Mouse (Mus musculus) embryonic facial prominence, embryonic 13.5 days (tissue): ENCODE results near the gene Grik5. TPM values are rescaled to one million over a fixed set of nuclear protein-coding genes. Genes with fewer than 3 reads are reported as not detected.
"Not testable (repeated sequence)": the region's sequence is repeated elsewhere in the genome, so short reads cannot be mapped to it uniquely, and the experiment has no call there.

ENCODE experiments used
- ATAC-seq: fragments of 200-750 bp; cut with Nextera tagmentation; 2 replicates; pipeline ENCODE4 v1.8.0; 2017; ENCODE audit warnings: low read depth; ENCODE audit not compliant: insufficient number of reproducible peaks, insufficient read depth, low FRiP score, low TSS enrichment
- H3K27ac ChIP-seq: fragments of 300-500 bp; sonication (generic); 2 replicates; pipeline ENCODE4 v1.5.1; 2015; ENCODE audit warnings: moderate library complexity, mild to moderate bottlenecking, inconsistent platforms
- H3K27me3 ChIP-seq: fragments of 300-500 bp; sonication (generic); 2 replicates; pipeline ENCODE4 v1.6.1; 2015; ENCODE audit warnings: mild to moderate bottlenecking, inconsistent platforms
- H3K36me3 ChIP-seq: fragments of 300-500 bp; sonication (generic); 2 replicates; pipeline ENCODE4 v1.6.1; 2015; ENCODE audit warnings: mild to moderate bottlenecking, inconsistent platforms
- H3K4me1 ChIP-seq: fragments of 300-500 bp; sonication (generic); 2 replicates; pipeline ENCODE4 v1.6.1; 2015; ENCODE audit warnings: inconsistent platforms
- H3K4me2 ChIP-seq: fragments of 300-500 bp; sonication (generic); 2 replicates; pipeline ENCODE4 v1.6.1; 2015; ENCODE audit warnings: moderate library complexity, mild to moderate bottlenecking, inconsistent platforms
- H3K4me3 ChIP-seq: fragments of 300-500 bp; sonication (generic); 2 replicates; pipeline ENCODE4 v1.5.1; 2015; ENCODE audit warnings: mild to moderate bottlenecking, inconsistent platforms
- H3K9ac ChIP-seq: fragments of 300-500 bp; sonication (generic); 2 replicates; pipeline ENCODE4 v1.6.1; 2015; ENCODE audit warnings: mild to moderate bottlenecking, inconsistent platforms
- H3K9me3 ChIP-seq: fragments of 300-500 bp; sonication (generic); 2 replicates; pipeline ENCODE4 v1.6.1; 2016; ENCODE audit warnings: inconsistent platforms
- WGBS: fragments of 180-500 bp; shearing (Covaris S2); methylation state at CpG from one replicate; pipeline ENCODE4 v1.1.7; 2015; ENCODE audit warnings: mixed read lengths; 5-methylcytosine and 5-hydroxymethylcytosine counted together
- polyA plus RNA-seq: library from polyadenylated mRNA; unstranded; fragments of >200 nt; fragmentation: Nextera tagmentation; extraction: Ambion mirVana; gene quantifications from 2 replicates; pipeline ENCODE4 v1.2.1, GENCODE M21; 2015

Grik5 gene
- polyA plus RNA-seq, 1 experiment from 2014 or later, result 11.2 TPM

DNA sequence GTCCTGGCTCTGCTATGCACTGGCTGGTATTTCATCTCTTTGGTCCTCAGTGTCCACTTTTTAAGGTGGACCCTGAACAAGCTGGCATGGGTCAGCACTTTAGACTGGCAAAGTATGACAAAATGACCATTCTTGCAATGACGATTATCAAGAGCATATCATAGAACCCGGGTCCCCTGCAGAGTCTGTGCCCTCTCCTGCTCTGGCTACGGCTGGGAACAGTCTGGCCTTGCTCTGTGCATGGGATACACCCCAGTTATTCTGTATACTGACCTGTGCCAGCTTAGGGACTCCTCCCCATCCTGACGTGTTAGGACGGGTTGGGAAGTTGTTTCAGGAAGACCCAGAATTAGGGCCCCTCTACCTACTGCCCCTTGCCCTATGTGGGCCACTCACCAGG, 14.3 kb downstream of the Grik5 start:
- no peak overlapping the region for H3K9ac ChIP-seq
- H3K27me3 ChIP-seq, result no peaks in the 10 kb centered on the region
- no peak overlapping the region for H3K4me3 ChIP-seq
- H3K9me3 ChIP-seq, result no peaks in the 10 kb centered on the region
- no peak overlapping the region for H3K4me2 ChIP-seq
- no peaks in the 10 kb centered on the region for H3K4me1 ChIP-seq
- H3K36me3 ChIP-seq, result peaks cover 95% of the 10 kb centered on the region
- WGBS, result 93% methylated on average over 5 of the region's 5 CpGs
- no peak for ATAC-seq
- H3K27ac ChIP-seq, result no peak overlapping the region

DNA sequence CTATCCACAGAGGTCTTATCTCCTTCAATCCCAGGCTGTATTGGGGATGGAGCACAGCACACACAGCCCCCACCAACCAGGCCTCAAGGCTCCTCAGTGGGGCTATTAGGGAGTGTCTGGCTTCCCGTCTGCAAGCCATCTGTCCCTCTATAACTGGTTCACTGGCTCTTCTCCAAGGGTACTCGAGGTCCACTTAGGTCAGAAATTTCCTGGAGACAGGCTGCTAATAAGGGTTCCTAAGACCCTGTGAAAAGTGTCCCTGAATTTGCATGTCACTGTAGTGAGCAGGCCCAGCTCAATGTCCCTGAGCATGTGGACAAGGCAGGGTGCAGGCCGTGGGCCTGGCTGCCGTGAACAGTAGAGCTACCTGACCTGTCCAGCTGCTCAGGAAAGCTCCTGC, 15.2 kb downstream of the Grik5 start:
- no peak overlapping the region for H3K27ac ChIP-seq
- 74% methylated on average over 4 of the region's 4 CpGs for WGBS
- H3K9me3 ChIP-seq, result no peaks in the 10 kb centered on the region
- H3K4me1 ChIP-seq, result no peaks in the 10 kb centered on the region
- no peak overlapping the region for H3K4me3 ChIP-seq
- H3K4me2 ChIP-seq, result no peak overlapping the region
- ATAC-seq, result no peak
- no peak overlapping the region for H3K9ac ChIP-seq
- H3K36me3 ChIP-seq, result peaks cover 94% of the 10 kb centered on the region
- no peaks in the 10 kb centered on the region for H3K27me3 ChIP-seq

DNA sequence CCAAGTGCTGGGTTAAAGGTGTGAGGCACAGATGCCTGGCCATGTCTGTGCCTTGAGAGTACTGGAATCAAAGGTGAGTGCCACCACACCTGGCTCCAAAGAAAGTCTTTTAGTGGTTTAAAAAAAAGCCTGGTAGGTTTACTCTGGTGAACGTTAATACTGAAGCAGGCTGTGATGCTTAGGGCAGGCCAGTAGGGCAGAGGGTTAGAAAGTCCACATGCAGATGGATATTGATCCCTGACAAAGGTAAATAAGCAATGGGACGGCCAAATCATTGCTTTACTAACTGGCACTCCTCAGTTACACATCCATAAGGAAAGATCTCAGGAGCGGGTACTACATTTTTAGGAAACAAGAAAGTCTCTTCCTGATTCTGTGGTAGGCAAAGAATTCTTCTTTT, 19.6 kb downstream of the Grik5 start:
- Histone ChIP-seq H3K9ac (no peak overlapping the region), H3K4me1 (no peaks in the 10 kb centered on the region), H3K36me3 (peaks cover 86% of the 10 kb centered on the region), H3K4me3 (no peak overlapping the region), H3K27ac (no peak overlapping the region), H3K27me3 (no peaks in the 10 kb centered on the region), H3K9me3 (no peaks in the 10 kb centered on the region), H3K4me2 (no peak overlapping the region)
- no peak for ATAC-seq
- WGBS, result 87% methylated on average over 3 of the region's 3 CpGs

DNA sequence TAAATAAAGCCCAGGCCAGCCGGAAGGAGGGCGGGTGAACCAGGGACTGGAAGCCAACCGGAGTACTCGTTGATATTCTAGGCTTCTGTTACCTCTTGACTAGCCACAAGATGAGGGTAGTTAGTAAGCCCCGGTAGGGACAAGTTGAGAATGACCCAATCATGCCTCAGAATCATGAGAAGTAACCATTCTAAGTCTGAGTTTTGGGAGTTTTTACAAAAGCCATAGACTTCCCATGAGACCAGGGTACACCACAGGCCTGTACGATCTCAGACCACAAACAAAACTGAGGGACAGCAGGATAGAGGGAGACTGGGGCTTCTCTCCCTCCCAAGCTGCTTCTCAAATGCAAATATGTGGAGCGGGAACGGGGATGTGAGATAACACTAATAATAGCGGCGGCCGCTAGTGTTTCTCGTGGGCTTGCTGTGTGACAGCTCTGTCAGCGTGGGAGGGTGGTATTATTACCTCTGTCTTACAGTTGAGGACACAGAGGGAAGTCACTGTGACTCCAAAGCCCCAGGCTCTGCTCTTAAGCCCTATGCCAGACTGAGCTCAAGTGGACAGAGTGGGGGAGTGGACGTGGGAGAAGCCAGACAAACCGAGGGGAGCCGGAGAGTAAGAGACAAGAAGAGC, 22.7 kb downstream of the Grik5 start:
- H3K27me3 ChIP-seq, result no peaks in the 10 kb centered on the region
- H3K4me3 ChIP-seq, result no peak overlapping the region
- H3K36me3 ChIP-seq, result peaks cover 84% of the 10 kb centered on the region
- no peak overlapping the region for H3K27ac ChIP-seq
- no peak overlapping the region for H3K4me2 ChIP-seq
- H3K9ac ChIP-seq, result no peak overlapping the region
- no peaks in the 10 kb centered on the region for H3K9me3 ChIP-seq
- no peaks in the 10 kb centered on the region for H3K4me1 ChIP-seq
- 85% methylated on average over 16 of the region's 16 CpGs for WGBS
- no peak for ATAC-seq

DNA sequence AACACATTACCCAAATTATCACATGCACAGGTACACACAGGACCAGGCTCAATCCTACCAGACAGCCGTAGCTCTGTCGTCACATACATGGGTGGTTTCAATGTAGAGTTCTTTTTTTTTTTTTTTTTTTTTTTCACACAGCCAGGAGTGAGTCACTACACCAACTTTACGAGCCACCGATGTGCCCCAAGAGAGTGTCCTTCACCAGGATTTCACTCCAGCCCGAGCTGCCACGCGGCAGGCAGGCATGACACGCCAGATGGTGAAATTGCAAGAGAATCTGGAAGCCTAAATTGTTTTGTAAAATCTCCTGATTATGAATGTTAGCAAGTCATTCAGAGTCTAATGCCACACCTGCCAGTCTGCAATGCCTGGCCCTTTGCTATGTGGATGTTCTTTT, 24.8 kb downstream of the Grik5 start:
- H3K9ac ChIP-seq, result no peak overlapping the region
- H3K27me3 ChIP-seq, result no peaks in the 10 kb centered on the region
- WGBS, result 94% methylated on average over 8 of the region's 8 CpGs
- no peaks in the 10 kb centered on the region for H3K9me3 ChIP-seq
- no peak for ATAC-seq
- no peaks in the 10 kb centered on the region for H3K4me1 ChIP-seq
- H3K36me3 ChIP-seq, result peaks cover 86% of the 10 kb centered on the region
- H3K4me2 ChIP-seq, result no peak overlapping the region
- H3K4me3 ChIP-seq, result no peak overlapping the region
- no peak overlapping the region for H3K27ac ChIP-seq

DNA sequence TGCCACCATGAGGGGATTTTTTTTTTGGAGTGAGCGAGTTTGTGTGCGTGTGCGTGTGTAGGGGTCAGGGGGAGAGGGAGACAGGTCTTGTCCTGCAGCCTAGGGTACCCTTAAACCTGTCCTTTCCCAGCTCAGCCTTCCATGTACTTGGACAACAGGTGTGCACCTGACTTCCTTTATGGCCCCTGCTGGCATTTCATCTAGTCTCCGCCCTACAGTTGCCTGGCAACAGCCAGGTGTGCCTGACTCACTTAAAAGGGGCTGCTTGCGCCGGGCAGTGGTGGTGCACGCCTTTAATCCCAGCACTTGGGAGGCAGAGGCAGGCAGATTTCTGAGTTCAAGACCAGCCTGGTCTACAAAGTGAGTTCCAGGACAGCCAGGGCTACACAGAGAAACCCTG, 27.5 kb downstream of the Grik5 start:
- H3K36me3 ChIP-seq, result peaks cover 85% of the 10 kb centered on the region
- H3K4me1 ChIP-seq, H3K9ac ChIP-seq, H3K4me3 ChIP-seq, H3K9me3 ChIP-seq, H3K27me3 ChIP-seq, H3K27ac ChIP-seq, H3K4me2 ChIP-seq, ATAC-seq: not testable (repeated sequence)
- 91% methylated on average over 7 of the region's 7 CpGs for WGBS

DNA sequence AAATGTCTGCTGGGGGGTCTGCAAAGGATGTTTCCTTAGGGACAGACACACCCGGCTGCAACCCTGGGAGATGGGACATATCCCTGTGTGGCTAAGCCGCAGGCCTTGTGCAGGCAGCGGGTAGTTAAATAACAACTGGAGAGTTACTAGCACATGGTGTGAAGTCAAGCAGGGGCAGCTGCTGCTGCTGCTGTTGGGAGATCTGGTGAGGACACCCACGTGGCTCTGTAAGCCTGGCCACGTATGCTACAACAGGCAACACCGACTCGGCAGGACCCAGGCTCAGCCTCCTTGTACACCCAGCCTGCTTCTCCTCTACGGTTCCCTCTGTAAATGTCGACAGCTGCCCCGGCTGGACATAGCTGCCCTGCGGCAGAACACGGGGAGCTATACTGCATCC, 30.2 kb downstream of the Grik5 start:
- no peak overlapping the region for H3K27ac ChIP-seq
- no peak overlapping the region for H3K4me3 ChIP-seq
- no peak overlapping the region for H3K4me2 ChIP-seq
- H3K36me3 ChIP-seq, result peaks cover 78% of the 10 kb centered on the region
- no peaks in the 10 kb centered on the region for H3K9me3 ChIP-seq
- no peaks in the 10 kb centered on the region for H3K27me3 ChIP-seq
- H3K4me1 ChIP-seq, result no peaks in the 10 kb centered on the region
- WGBS, result 92% methylated on average over 12 of the region's 12 CpGs
- ATAC-seq, result no peak
- H3K9ac ChIP-seq, result no peak overlapping the region

DNA sequence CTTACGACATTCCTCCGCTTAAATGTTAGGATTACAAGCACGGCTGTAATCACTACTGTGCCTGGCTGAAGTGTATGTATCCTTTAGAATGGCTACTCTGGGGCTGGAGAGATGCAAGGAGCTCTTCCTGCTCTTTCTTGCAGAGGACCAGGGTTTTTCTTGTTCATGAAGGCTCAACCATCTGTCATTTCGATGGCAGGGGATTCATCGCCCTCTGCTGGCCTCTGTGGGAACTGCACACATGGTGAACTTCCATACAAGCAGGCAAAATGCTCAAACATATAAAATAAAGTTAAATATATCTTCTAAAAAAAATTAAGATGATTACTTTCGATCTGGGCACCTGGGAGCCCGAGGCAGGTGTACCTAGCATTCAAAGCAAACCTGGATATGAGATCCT, 36.2 kb downstream of the Grik5 start:
- no peaks in the 10 kb centered on the region for H3K9me3 ChIP-seq
- H3K9ac ChIP-seq, result no peak overlapping the region
- WGBS, result 57% methylated on average over 7 of the region's 7 CpGs
- H3K36me3 ChIP-seq, result peaks cover 78% of the 10 kb centered on the region
- H3K27me3 ChIP-seq, result no peaks in the 10 kb centered on the region
- no peak for ATAC-seq
- H3K4me3 ChIP-seq, result no peak overlapping the region
- H3K27ac ChIP-seq, result no peak overlapping the region
- H3K4me2 ChIP-seq, result no peak overlapping the region
- H3K4me1 ChIP-seq, result no peaks in the 10 kb centered on the region

- Histone ChIP-seq H3K9me3 (no peaks in the 10 kb centered on the region), H3K27me3 (no peaks in the 10 kb centered on the region), H3K4me1 (no peaks in the 10 kb centered on the region), H3K9ac (no peak overlapping the region), H3K27ac (no peak overlapping the region), H3K36me3 (peaks cover 67% of the 10 kb centered on the region), H3K4me2 (no peak overlapping the region), H3K4me3 (no peak overlapping the region)
- ATAC-seq, result no peak
- WGBS, result 92% methylated on average over 4 of the region's 4 CpGs
Observed at GRCm38 (mm10) chr7:25034796-25035195, 37.4 kb downstream of the Grik5 start.

DNA sequence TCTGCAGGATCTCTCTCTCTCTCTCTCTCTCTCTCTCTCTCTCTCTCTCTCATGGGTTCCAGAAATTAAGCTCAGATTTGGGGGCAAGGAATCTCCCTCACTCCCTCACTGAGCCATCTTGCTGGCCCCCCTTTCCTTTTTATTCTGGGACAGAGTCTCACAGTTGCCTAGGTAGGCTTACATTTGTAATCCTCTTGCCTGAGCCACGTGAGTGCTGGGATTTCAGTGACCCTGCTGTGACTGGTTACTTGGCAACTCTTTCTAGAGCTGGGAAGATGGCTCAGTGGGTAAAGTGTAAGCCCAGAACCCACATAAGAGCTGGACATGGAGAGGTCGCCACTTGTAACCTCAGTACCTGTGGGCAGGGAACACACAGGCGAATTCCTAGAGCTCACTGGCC, 40.6 kb downstream of the Grik5 start:
- peaks cover 64% of the 10 kb centered on the region for H3K36me3 ChIP-seq
- no peak for ATAC-seq

DNA sequence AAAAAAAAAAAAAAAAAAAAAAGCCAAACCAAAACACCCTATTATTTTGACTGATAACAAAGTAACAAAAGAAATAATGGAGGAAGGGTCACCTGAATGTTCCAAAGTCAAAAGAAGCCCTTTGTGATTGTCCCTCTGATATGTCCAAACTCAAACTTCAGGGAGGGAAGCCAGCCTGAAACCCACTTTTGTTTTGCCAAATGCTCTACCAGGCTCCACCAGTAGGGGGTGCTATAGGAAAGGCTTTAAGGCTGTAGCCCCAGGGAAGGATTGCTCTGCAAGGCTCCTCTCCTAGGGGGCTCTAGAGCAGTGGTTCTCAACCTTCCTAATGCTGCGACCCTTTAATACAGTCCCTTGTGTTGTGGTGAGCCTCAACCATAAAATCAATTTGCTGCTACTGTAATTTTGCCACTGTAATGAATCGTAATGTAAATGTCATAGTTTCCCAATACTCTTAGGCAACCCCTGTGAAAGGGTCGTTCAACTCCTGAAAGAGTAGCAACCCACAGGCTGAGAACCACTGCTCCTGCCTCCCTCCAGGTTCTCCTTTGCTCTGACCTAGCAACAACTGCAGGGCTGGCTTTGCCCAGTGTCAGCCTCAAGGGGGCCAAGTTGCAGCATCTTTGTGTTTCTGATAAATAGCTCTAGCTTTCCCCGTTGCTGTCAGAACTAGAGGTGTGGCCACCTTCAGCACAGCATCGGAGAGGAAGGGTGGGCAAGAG, 42.0 kb downstream of the Grik5 start:
- H3K36me3 ChIP-seq, result peaks cover 56% of the 10 kb centered on the region
- H3K4me3 ChIP-seq, result no peak overlapping the region
- no peak overlapping the region for H3K4me2 ChIP-seq
- no peak overlapping the region for H3K9ac ChIP-seq
- no peaks in the 10 kb centered on the region for H3K4me1 ChIP-seq
- WGBS, result 35% methylated on average over 5 of the region's 5 CpGs
- no peaks in the 10 kb centered on the region for H3K27me3 ChIP-seq
- no peaks in the 10 kb centered on the region for H3K9me3 ChIP-seq
- H3K27ac ChIP-seq, result no peak overlapping the region
- no peak for ATAC-seq

More for the DNA sequence above, 40.6 kb downstream of the Grik5 start:
- Histone ChIP-seq H3K4me3 (no peak overlapping the region), H3K9ac (no peak overlapping the region), H3K4me2 (no peak overlapping the region), H3K27ac (no peak overlapping the region), H3K27me3 (no peaks in the 10 kb centered on the region), H3K9me3 (no peaks in the 10 kb centered on the region), H3K4me1 (no peaks in the 10 kb centered on the region)
- 63% methylated on average over 3 of the region's 3 CpGs for WGBS

- Histone ChIP-seq H3K27me3 (no peaks in the 10 kb centered on the region), H3K4me3 (no peak overlapping the region), H3K4me2 (no peak overlapping the region), H3K4me1 (no peaks in the 10 kb centered on the region), H3K36me3 (peaks cover 53% of the 10 kb centered on the region), H3K27ac (no peak overlapping the region), H3K9ac (no peak overlapping the region), H3K9me3 (no peaks in the 10 kb centered on the region)
- no peak for ATAC-seq
- WGBS, result 62% methylated on average over 7 of the region's 7 CpGs
Observed at GRCm38 (mm10) chr7:25026452-25026851, 45.7 kb downstream of the Grik5 start.
